ENCODE assay signal across 7 mouse cellular contexts in the genomic region with DNA sequence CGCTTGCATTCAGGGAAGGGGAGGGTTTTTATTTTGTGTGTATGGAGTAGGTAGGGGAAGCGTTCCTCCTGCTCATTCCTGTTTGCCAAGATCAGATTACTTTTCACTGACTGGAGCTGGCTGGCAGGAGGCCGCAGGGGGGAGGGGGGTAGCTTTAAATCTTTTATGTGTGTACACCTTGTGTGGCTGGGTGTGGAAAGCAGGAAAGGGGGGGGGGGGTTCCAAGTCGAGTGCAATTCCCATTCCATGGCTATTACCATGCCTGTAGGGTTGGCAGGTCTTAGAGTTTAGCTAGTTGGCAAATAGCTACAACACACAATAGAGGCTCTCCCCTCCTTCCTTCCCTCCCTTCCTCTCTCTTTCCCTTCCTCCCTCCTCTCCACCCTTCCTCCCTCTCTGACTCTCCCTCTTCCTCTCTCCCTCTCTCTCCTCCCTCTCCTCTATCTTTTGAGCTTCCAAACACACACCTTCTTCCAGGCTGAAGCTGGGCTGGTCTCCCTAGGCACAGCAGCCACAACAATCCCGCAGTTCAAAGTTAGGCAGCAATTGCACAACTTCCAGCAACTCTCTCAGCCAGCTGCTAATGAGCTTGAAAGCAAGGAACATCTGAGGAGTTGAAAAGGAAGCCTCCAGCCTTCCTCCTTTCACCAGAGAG. TPM values are rescaled to one million over a fixed set of nuclear protein-coding genes. Genes with fewer than 3 reads are reported as not detected.
DNase-seq lines count a peak whose midpoint lies in the region; ATAC-seq lines count a peak whose summit lies in the region.

A gene (plus strand): TSS at position 416 of the 655 bp plus-strand sequence.

- no peaks in the 10 kb centered on the region for H3K9me3 ChIP-seq in forebrain, embryonic 15.5 days
- H3K9me3 ChIP-seq in hindbrain, embryonic 14.5 days (ENCODE audit: control insufficient read depth, low read length) = no peaks in the 10 kb centered on the region

- no peak within 1 kb of the TSS for H3K4me3 ChIP-seq in forebrain, embryonic 15.5 days
- H3K4me3 ChIP-seq in hindbrain, embryonic 14.5 days (replicated peaks; ENCODE audit: low read length) = 0 out of 2 replicates have a peak within 1 kb of the TSS, but pooled peaks have one; percentile 3

- H3K4me1 ChIP-seq in forebrain, embryonic 15.5 days = peaks cover 7% of the 10 kb centered on the region; the same call in 1 of the 2 replicates
- no peaks in the 10 kb centered on the region for H3K4me1 ChIP-seq in hindbrain, embryonic 14.5 days (replicated peaks; ENCODE audit: control insufficient read depth, insufficient read depth, low read length)

- no peak within 1 kb of the TSS for H3K27ac ChIP-seq in forebrain, embryonic 15.5 days (replicated peaks)
- no peak within 1 kb of the TSS for H3K27ac ChIP-seq in hindbrain, embryonic 14.5 days

- ATAC-seq in forebrain, embryonic 15.5 days (replicated peaks) = peak; percentile 85
- ATAC-seq in hindbrain, embryonic 14.5 days (ENCODE audit: low FRiP score) = peak; percentile 27; the same call in 1 of the 2 replicates
- no peak for ATAC-seq in erythroid progenitor cell, adult 5-6 weeks (replicated peaks; ENCODE audit: low FRiP score, poor library complexity, severe bottlenecking)

- no peak within 1 kb of the TSS for H3K9ac ChIP-seq in forebrain, embryonic 15.5 days (replicated peaks)
- H3K9ac ChIP-seq in hindbrain, embryonic 14.5 days = no peak within 1 kb of the TSS

- WGBS in forebrain, embryonic 15.5 days = 9% methylated on average over 5 of the region's 5 CpGs
- WGBS in hindbrain, embryonic 14.5 days = 14% methylated on average over 5 of the region's 5 CpGs

- no peak within 1 kb of the TSS for H3K4me2 ChIP-seq in forebrain, embryonic 15.5 days (replicated peaks)
- no peak within 1 kb of the TSS for H3K4me2 ChIP-seq in hindbrain, embryonic 14.5 days (replicated peaks)

- no peaks in the 10 kb centered on the region for H3K27me3 ChIP-seq in forebrain, embryonic 15.5 days
- H3K27me3 ChIP-seq in hindbrain, embryonic 14.5 days (ENCODE audit: control insufficient read depth, insufficient read depth, low read length) = no peaks in the 10 kb centered on the region

- peak; percentile 26 for DNase-seq in embryo, embryonic 11.5 days (ENCODE audit: low read depth, low spot score)
- no peak for DNase-seq in hindbrain, embryonic 14.5 days (ENCODE audit: low spot score)
- peak; percentile 5 for DNase-seq in liver
- DNase-seq in neural tube, embryonic 10.5 days (ENCODE audit: extremely low spot score, low spot score) = peak; percentile 27
- no peak for DNase-seq in thymus, adult 18-20 months

- no peaks in the 10 kb centered on the region for H3K36me3 ChIP-seq in forebrain, embryonic 15.5 days
- no peaks in the 10 kb centered on the region for H3K36me3 ChIP-seq in hindbrain, embryonic 14.5 days (replicated peaks; ENCODE audit: control insufficient read depth, insufficient read depth)

RNA-seq across cellular contexts. Expression of the gene that starts here (rescaled TPM):
- 1.2 and 2.2 TPM in 2 replicates for polyA plus RNA-seq in forebrain, embryonic 15.5 days (2015; fragmentation: Nextera tagmentation; extraction: Ambion mirVana)
- 2.7 and 3.5 TPM in 2 replicates for polyA plus RNA-seq in hindbrain, embryonic 14.5 days (2014; fragmentation: Nextera tagmentation; extraction: Ambion mirVana)
- total RNA-seq in erythroid progenitor cell, adult 5-6 weeks (2015; ENCODE audit: low replicate concordance) = not detected in 2 replicates
- not detected in 2 replicates for total RNA-seq in erythroid progenitor cell, adult 5-6 weeks (2017; ENCODE audit: low replicate concordance)

Comparison
In these comparisons a context has a peak if more than half of its experiments do, and no peak if none do; other contexts are left out.
1. DNase-seq: peak in embryo, embryonic 11.5 days (single experiment), liver (single experiment) and neural tube, embryonic 10.5 days (single experiment); none in hindbrain, embryonic 14.5 days (single experiment) and thymus, adult 18-20 months (0 of 2).